Mouse (Mus musculus): Measurements from ENCODE around the gene Zdhhc8.

Gene Zdhhc8

GRCm38 (mm10) chr16:18236676-18237501, 2.0 kb upstream of the Zdhhc8 start:
- no peak for TF ChIP-seq GATA4 (IDR thresholded peaks at IDR 0.05; ENCODE audit: insufficient replicate concordance, low read length)

- TF ChIP-seq GATA4 (IDR thresholded peaks at IDR 0.05; ENCODE audit: insufficient replicate concordance, low read length) = no peak
Measured at GRCm38 (mm10) chr16:18235389-18236065, 591 bp upstream of the Zdhhc8 start.

- no peak for TF ChIP-seq GATA4 (IDR thresholded peaks at IDR 0.05; ENCODE audit: insufficient replicate concordance, low read length)
Measured at GRCm38 (mm10) chr16:18233919-18234670, 841 bp downstream of the Zdhhc8 start.

GRCm38 (mm10) chr16:18233451-18233850, 1.5 kb downstream of the Zdhhc8 start:
- no peak for TF ChIP-seq GATA4 (IDR thresholded peaks at IDR 0.05; ENCODE audit: insufficient replicate concordance, low read length)

- TF ChIP-seq GATA4 (IDR thresholded peaks at IDR 0.05; ENCODE audit: insufficient replicate concordance, low read length) = no peak
Measured at GRCm38 (mm10) chr16:18231451-18231850, 3.5 kb downstream of the Zdhhc8 start.

GRCm38 (mm10) chr16:18231047-18231446, 3.9 kb downstream of the Zdhhc8 start:
- TF ChIP-seq GATA4 (IDR thresholded peaks at IDR 0.05; ENCODE audit: insufficient replicate concordance, low read length) = no peak

- TF ChIP-seq GATA4 (IDR thresholded peaks at IDR 0.05; ENCODE audit: insufficient replicate concordance, low read length) = no peak
Measured at GRCm38 (mm10) chr16:18230617-18231016, 4.3 kb downstream of the Zdhhc8 start.

GRCm38 (mm10) chr16:18229622-18230021, 5.3 kb downstream of the Zdhhc8 start:
- TF ChIP-seq GATA4 (IDR thresholded peaks at IDR 0.05; ENCODE audit: insufficient replicate concordance, low read length) = no peak

GRCm38 (mm10) chr16:18228856-18229255, 6.1 kb downstream of the Zdhhc8 start:
- TF ChIP-seq GATA4 (IDR thresholded peaks at IDR 0.05; ENCODE audit: insufficient replicate concordance, low read length) = no peak

GRCm38 (mm10) chr16:18227897-18228422, 7.0 kb downstream of the Zdhhc8 start:
- TF ChIP-seq GATA4 (IDR thresholded peaks at IDR 0.05; ENCODE audit: insufficient replicate concordance, low read length) = no peak

GRCm38 (mm10) chr16:18227187-18227586, 7.7 kb downstream of the Zdhhc8 start:
- TF ChIP-seq GATA4 (IDR thresholded peaks at IDR 0.05; ENCODE audit: insufficient replicate concordance, low read length) = no peak

GRCm38 (mm10) chr16:18222188-18222587, 12.7 kb downstream of the Zdhhc8 start:
- no peak for TF ChIP-seq GATA4 (IDR thresholded peaks at IDR 0.05; ENCODE audit: insufficient replicate concordance, low read length)

- no peak for TF ChIP-seq GATA4 (IDR thresholded peaks at IDR 0.05; ENCODE audit: insufficient replicate concordance, low read length)
Measured at GRCm38 (mm10) chr16:18221543-18221898, 13.4 kb downstream of the Zdhhc8 start.

- no peak for TF ChIP-seq GATA4 (IDR thresholded peaks at IDR 0.05; ENCODE audit: insufficient replicate concordance, low read length)
Measured at GRCm38 (mm10) chr16:18220856-18221542, 13.9 kb downstream of the Zdhhc8 start.

- TF ChIP-seq GATA4 (IDR thresholded peaks at IDR 0.05; ENCODE audit: insufficient replicate concordance, low read length) = no peak
Measured at GRCm38 (mm10) chr16:18220001-18220400, 14.9 kb downstream of the Zdhhc8 start.
